Mouse (Mus musculus): ENCODE data around the gene Ctrc.

GRCm38 (mm10) chr4:141819316-141819715 is 26.8 kb downstream of the Ctrc start:
- 0 out of 2 replicates have a peak, but pooled peaks have one; percentile 31 for TF ChIP-seq POLR2A (IDR thresholded peaks at IDR 0.05; ENCODE audit: control insufficient read depth, low read depth, low read length)
- no peak for TF ChIP-seq CTCF (IDR thresholded peaks at IDR 0.05; ENCODE audit: control insufficient read depth, insufficient read depth, insufficient replicate concordance, low read depth, low read length)

All from testis, adult 2 months (tissue).